Mouse (Mus musculus) hindbrain, postnatal 0 days (tissue): ENCODE measurements around the gene Rnf212b. TPM values are rescaled to one million over a fixed set of nuclear protein-coding genes. Genes with fewer than 3 reads are reported as not detected.

Source experiments
- ATAC-seq: fragments of 200-750 bp; cut with Nextera tagmentation; 2 replicates; pipeline ENCODE4 v1.8.0; 2017; ENCODE audit warnings: mild to moderate bottlenecking, moderate TSS enrichment, moderate library complexity
- DNase-seq: peaks from one replicate; pipeline ENCODE4 v3.0.0-alpha.2; 2015; ENCODE audit warnings: low spot score
- H3K27ac ChIP-seq: fragments of 300-500 bp; sonication (generic); 2 replicates; pipeline ENCODE4 v1.5.1; 2014; ENCODE audit warnings: mild to moderate bottlenecking
- H3K27me3 ChIP-seq: fragments of 300-500 bp; sonication (generic); 2 replicates; pipeline ENCODE4 v1.6.1; 2014; ENCODE audit warnings: low read length, mixed read lengths; ENCODE audit not compliant: insufficient read depth
- H3K36me3 ChIP-seq: fragments of 300-500 bp; sonication (generic); 2 replicates; pipeline ENCODE4 v1.6.1; 2014; ENCODE audit warnings: low read length, mixed read lengths; ENCODE audit not compliant: insufficient read depth
- H3K4me1 ChIP-seq: fragments of 300-500 bp; sonication (generic); 2 replicates; pipeline ENCODE4 v1.6.1; 2014; ENCODE audit warnings: antibody characterized with exemption, low read length, mixed read lengths; ENCODE audit not compliant: insufficient read depth
- H3K4me2 ChIP-seq: fragments of 300-500 bp; sonication (generic); 2 replicates; pipeline ENCODE4 v1.6.1; 2014; ENCODE audit warnings: low read depth, mild to moderate bottlenecking, low read length, moderate library complexity, mixed read lengths
- H3K4me3 ChIP-seq: fragments of 300-500 bp; sonication (generic); 2 replicates; pipeline ENCODE4 v1.5.1; 2014; ENCODE audit warnings: low read length
- H3K9ac ChIP-seq: fragments of 300-500 bp; sonication (generic); replicated peaks from 2 replicates; pipeline ENCODE4 v1.6.1; 2014; ENCODE audit warnings: mild to moderate bottlenecking, low read length, moderate library complexity, mixed read lengths
- H3K9me3 ChIP-seq: fragments of 300-500 bp; sonication (generic); 2 replicates; pipeline ENCODE4 v1.6.1; 2016; ENCODE audit warnings: low read length, mixed read lengths
- CTCF ChIP-seq: IDR thresholded peaks from 2 replicates; pipeline ENCODE4 v1.5.1; 2016; ENCODE audit warnings: antibody characterized with exemption, control low read depth, low read depth
- WGBS: fragments of 180-500 bp; shearing (Covaris S2); extraction: QIAGEN DNeasy Blood & Tissue Kit; methylation state at CpG from one replicate; pipeline ENCODE4 v1.1.7; 2014; 5-methylcytosine and 5-hydroxymethylcytosine counted together
- polyA plus RNA-seq: library from polyadenylated mRNA; unstranded; fragments of >200 nt; fragmentation: Nextera tagmentation; extraction: Ambion mirVana; gene quantifications from 2 replicates; pipeline ENCODE4 v1.2.1, GENCODE M21; 2015
- total RNA-seq: library from RNA; depleted of rRNA; stranded (reverse); fragments of >200 nt; gene quantifications from 2 replicates; pipeline ENCODE4 v1.2.3, GENCODE M21; 2014

The Rnf212b gene
- total and polyA plus RNA-seq, 2 experiments from 2014 or later = not detected

- Histone ChIP-seq H3K9ac (0 out of 2 replicates have a peak overlapping the region, but pooled peaks have one; percentile 17), H3K4me3 (no peak overlapping the region), H3K9me3 (no peaks in the 10 kb centered on the region), H3K27ac (no peak overlapping the region), H3K4me1 (no peaks in the 10 kb centered on the region), H3K36me3 (peaks cover 16% of the 10 kb centered on the region; the same call in 1 of the 2 replicates), H3K4me2 (no peak overlapping the region), H3K27me3 (no peaks in the 10 kb centered on the region)
- TF ChIP-seq CTCF = no peak
- ATAC-seq = 0 out of 2 replicates have a peak, but pooled peaks have one; percentile 47
- 76% methylated on average over 9 of the region's 9 CpGs for WGBS
- peak; percentile 15 for DNase-seq
Measured at GRCm38 (mm10) chr14:54857891-54858290, 44.0 kb downstream of the Rnf212b start.

- 33% methylated on average over 2 of the region's 2 CpGs for WGBS
- H3K9me3 ChIP-seq = no peaks in the 10 kb centered on the region
- H3K36me3 ChIP-seq = peaks cover 16% of the 10 kb centered on the region; the same call in 1 of the 2 replicates
- peak; percentile 82 for TF ChIP-seq CTCF
- H3K4me1 ChIP-seq = no peaks in the 10 kb centered on the region; the same call in 1 of the 2 replicates
- no peak for ATAC-seq
- H3K4me3 ChIP-seq = no peak overlapping the region
- H3K27ac ChIP-seq = no peak overlapping the region
- no peak overlapping the region for H3K9ac ChIP-seq
- no peaks in the 10 kb centered on the region for H3K27me3 ChIP-seq
- DNase-seq = peak; percentile 68
- H3K4me2 ChIP-seq = no peak overlapping the region
Measured at GRCm38 (mm10) chr14:54860511-54860910, 46.6 kb downstream of the Rnf212b start.

GRCm38 (mm10) chr14:54863501-54864312 lies 49.8 kb downstream of the Rnf212b start:
- H3K36me3 ChIP-seq = no peaks in the 10 kb centered on the region
- no peaks in the 10 kb centered on the region for H3K9me3 ChIP-seq
- H3K4me3 ChIP-seq = peak overlapping the region; percentile 99
- no peaks in the 10 kb centered on the region; the same call in 1 of the 2 replicates for H3K4me1 ChIP-seq
- under 1% methylated on average over 50 of the region's 56 CpGs for WGBS
- H3K9ac ChIP-seq = peak overlapping the region; percentile 88
- H3K27me3 ChIP-seq = no peaks in the 10 kb centered on the region
- H3K27ac ChIP-seq = peak overlapping the region; percentile 83
- ATAC-seq = peak; percentile 100
- peak; percentile 96 for DNase-seq
- H3K4me2 ChIP-seq = peak overlapping the region; percentile 74
- TF ChIP-seq CTCF = peak; percentile 21; the same call in 1 of the 2 replicates

- no peak for DNase-seq
- WGBS = 18% methylated on average over 21 of the region's 21 CpGs
Measured at GRCm38 (mm10) chr14:54864313-54865036, 50.5 kb downstream of the Rnf212b start.

GRCm38 (mm10) chr14:54865626-54866025 lies 51.7 kb downstream of the Rnf212b start:
- Histone ChIP-seq H3K4me3 (no peak overlapping the region), H3K27me3 (no peaks in the 10 kb centered on the region), H3K36me3 (no peaks in the 10 kb centered on the region), H3K4me1 (no peaks in the 10 kb centered on the region; the same call in 1 of the 2 replicates), H3K4me2 (no peak overlapping the region), H3K9me3 (no peaks in the 10 kb centered on the region), H3K9ac (no peak overlapping the region), H3K27ac (no peak overlapping the region)
- 82% methylated on average over 5 of the region's 5 CpGs for WGBS
- DNase-seq (no peak), ATAC-seq (no peak)
- TF ChIP-seq CTCF = no peak

More at GRCm38 (mm10) chr14:54864313-54865036, 50.5 kb downstream of the Rnf212b start:
- H3K9ac ChIP-seq = peak overlapping the region; percentile 88
- no peaks in the 10 kb centered on the region for H3K36me3 ChIP-seq
- H3K4me3 ChIP-seq = peak overlapping the region; percentile 99
- no peaks in the 10 kb centered on the region for H3K27me3 ChIP-seq
- peak overlapping the region; percentile 74 for H3K4me2 ChIP-seq
- TF ChIP-seq CTCF = no peak
- no peaks in the 10 kb centered on the region; the same call in 1 of the 2 replicates for H3K4me1 ChIP-seq
- H3K27ac ChIP-seq = peak overlapping the region; percentile 83
- no peaks in the 10 kb centered on the region for H3K9me3 ChIP-seq
- peak; percentile 22; the same call in 1 of the 2 replicates for ATAC-seq

GRCm38 (mm10) chr14:54866268-54866667 lies 52.3 kb downstream of the Rnf212b start:
- Histone ChIP-seq H3K4me3 (no peak overlapping the region), H3K27me3 (no peaks in the 10 kb centered on the region), H3K4me1 (no peaks in the 10 kb centered on the region; the same call in 1 of the 2 replicates), H3K9me3 (no peaks in the 10 kb centered on the region), H3K36me3 (no peaks in the 10 kb centered on the region), H3K9ac (no peak overlapping the region), H3K27ac (no peak overlapping the region), H3K4me2 (no peak overlapping the region)
- no peak for TF ChIP-seq CTCF
- ATAC-seq = no peak
- no peak for DNase-seq
- WGBS = 72% methylated on average over 3 of the region's 3 CpGs
